Mouse (Mus musculus) liver, embryonic 11.5 days (tissue): ENCODE data around the gene Clec16a. TPM values are rescaled to one million over a fixed set of nuclear protein-coding genes. Genes with fewer than 3 reads are reported as not detected.

Source experiments
- ATAC-seq: fragments of 200-750 bp; cut with Nextera tagmentation; replicated peaks from 2 replicates; pipeline ENCODE4 v1.8.0; 2017; ENCODE audit warnings: moderate number of reproducible peaks, mild to moderate bottlenecking, moderate TSS enrichment, moderate library complexity; ENCODE audit not compliant: low FRiP score
- DNase-seq: peaks from one replicate; pipeline ENCODE4 v3.0.0-alpha.2; 2017; ENCODE audit warnings: low spot score
- H3K27ac ChIP-seq: fragments of 300-500 bp; sonication (generic); 2 replicates; pipeline ENCODE4 v1.5.1; 2014; ENCODE audit warnings: mild to moderate bottlenecking, low read depth, low read length, control low read depth
- H3K27me3 ChIP-seq: fragments of 300-500 bp; sonication (generic); replicated peaks from 2 replicates; pipeline ENCODE4 v1.6.1; 2014; ENCODE audit warnings: low read length, mixed read lengths; ENCODE audit not compliant: control insufficient read depth, insufficient read depth
- H3K36me3 ChIP-seq: fragments of 300-500 bp; sonication (generic); 2 replicates; pipeline ENCODE4 v1.6.1; 2014; ENCODE audit warnings: mild to moderate bottlenecking, low read length, moderate library complexity, mixed read lengths; ENCODE audit not compliant: control insufficient read depth, insufficient read depth
- H3K4me1 ChIP-seq: fragments of 300-500 bp; sonication (generic); replicated peaks from 2 replicates; pipeline ENCODE4 v1.6.1; 2014; ENCODE audit warnings: low read length, mixed read lengths; ENCODE audit not compliant: control insufficient read depth, insufficient read depth
- H3K4me2 ChIP-seq: fragments of 300-500 bp; sonication (generic); 2 replicates; pipeline ENCODE4 v1.6.1; 2014; ENCODE audit warnings: mild to moderate bottlenecking, control low read depth, moderate library complexity
- H3K4me3 ChIP-seq: fragments of 300-500 bp; sonication (generic); 2 replicates; pipeline ENCODE4 v1.5.1; 2014; ENCODE audit warnings: low read depth, low read length, control low read depth
- H3K9ac ChIP-seq: fragments of 300-500 bp; sonication (generic); 2 replicates; pipeline ENCODE4 v1.6.1; 2014; ENCODE audit warnings: low read depth, low read length, control low read depth
- H3K9me3 ChIP-seq: fragments of 300-500 bp; sonication (generic); 2 replicates; pipeline ENCODE4 v1.6.1; 2016; ENCODE audit warnings: low read length, inconsistent platforms, mixed read lengths; ENCODE audit not compliant: control insufficient read depth
- WGBS: fragments of 180-500 bp; shearing (Covaris S2); extraction: QIAGEN DNeasy Blood & Tissue Kit; methylation state at CpG from one replicate; pipeline ENCODE4 v1.1.7; 2014; 5-methylcytosine and 5-hydroxymethylcytosine counted together
- polyA plus RNA-seq: library from polyadenylated mRNA; unstranded; fragments of >200 nt; fragmentation: Nextera tagmentation; extraction: Ambion mirVana; gene quantifications from 2 replicates; pipeline ENCODE4 v1.2.1, GENCODE M21; 2014

Gene Clec16a
- polyA plus RNA-seq, 1 experiment from 2014 or later: 27.4 TPM

- Histone ChIP-seq H3K4me1 (peaks cover 16% of the 10 kb centered on the region), H3K27me3 (peaks cover 7% of the 10 kb centered on the region; the same call in 1 of the 2 replicates), H3K27ac (peak overlapping the region; percentile 28; the same call in 1 of the 2 replicates), H3K4me2 (no peak overlapping the region), H3K36me3 (no peaks in the 10 kb centered on the region), H3K4me3 (no peak overlapping the region), H3K9me3 (no peaks in the 10 kb centered on the region), H3K9ac (no peak overlapping the region)
- ATAC-seq (peak; percentile 69), DNase-seq (peak; percentile 58)
- 31% methylated on average over 12 of the region's 12 CpGs for WGBS
Measured at GRCm38 (mm10) chr16:10664921-10665894, 120.1 kb downstream of the Clec16a start.

DNA sequence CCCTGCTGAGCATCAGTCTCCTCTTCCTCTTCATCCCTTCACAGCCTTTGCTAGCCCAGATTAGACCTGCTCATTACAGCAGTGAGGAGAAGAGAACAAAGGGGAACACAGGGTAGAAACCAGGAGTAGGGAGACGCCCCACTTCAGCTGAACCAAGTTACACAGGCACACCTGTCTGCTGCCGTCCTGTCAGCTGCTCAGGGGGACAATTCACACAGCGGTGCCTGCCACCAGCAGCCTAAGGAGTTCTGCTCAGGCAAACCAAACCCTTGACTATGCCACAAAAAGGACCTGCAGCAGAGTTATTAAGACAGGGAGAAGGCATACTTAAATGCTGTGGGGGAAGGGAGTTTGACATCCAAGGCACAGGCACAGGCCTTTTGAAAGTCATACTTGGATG is 121.6 kb downstream of the Clec16a start:
- WGBS: 85% methylated on average over 3 of the region's 3 CpGs

GRCm38 (mm10) chr16:10668453-10668852 is 123.3 kb downstream of the Clec16a start:
- peaks cover 3% of the 10 kb centered on the region; the same call in 1 of the 2 replicates for H3K27me3 ChIP-seq
- H3K4me2 ChIP-seq: no peak overlapping the region
- no peak overlapping the region for H3K4me3 ChIP-seq
- DNase-seq (no peak), ATAC-seq (no peak)
- no peaks in the 10 kb centered on the region for H3K36me3 ChIP-seq
- WGBS: 67% methylated on average over 8 of the region's 8 CpGs
- H3K27ac ChIP-seq: no peak overlapping the region
- no peaks in the 10 kb centered on the region for H3K9me3 ChIP-seq
- no peak overlapping the region for H3K9ac ChIP-seq
- peaks cover 19% of the 10 kb centered on the region for H3K4me1 ChIP-seq

More for the DNA sequence above, 121.6 kb downstream of the Clec16a start:
- Histone ChIP-seq H3K36me3 (no peaks in the 10 kb centered on the region), H3K27ac (no peak overlapping the region), H3K27me3 (peaks cover 3% of the 10 kb centered on the region; the same call in 1 of the 2 replicates), H3K9ac (no peak overlapping the region), H3K9me3 (no peaks in the 10 kb centered on the region), H3K4me1 (peaks cover 16% of the 10 kb centered on the region), H3K4me2 (no peak overlapping the region), H3K4me3 (no peak overlapping the region)
- ATAC-seq: no peak
- DNase-seq: no peak

- no peak overlapping the region for H3K27ac ChIP-seq
- H3K27me3 ChIP-seq: peaks cover 3% of the 10 kb centered on the region; the same call in 1 of the 2 replicates
- no peak overlapping the region for H3K9ac ChIP-seq
- H3K4me2 ChIP-seq: no peak overlapping the region
- ATAC-seq: no peak
- no peak overlapping the region for H3K4me3 ChIP-seq
- H3K9me3 ChIP-seq: no peaks in the 10 kb centered on the region
- peaks cover 16% of the 10 kb centered on the region for H3K4me1 ChIP-seq
- 81% methylated on average over 7 of the region's 7 CpGs for WGBS
- DNase-seq: no peak
- H3K36me3 ChIP-seq: no peaks in the 10 kb centered on the region
Measured at GRCm38 (mm10) chr16:10668991-10669703, 124.0 kb downstream of the Clec16a start.

- Histone ChIP-seq H3K27me3 (peaks cover 3% of the 10 kb centered on the region; the same call in 1 of the 2 replicates), H3K36me3 (no peaks in the 10 kb centered on the region), H3K4me2 (no peak overlapping the region), H3K9me3 (no peaks in the 10 kb centered on the region), H3K4me1 (peaks cover 11% of the 10 kb centered on the region), H3K27ac (no peak overlapping the region), H3K9ac (no peak overlapping the region), H3K4me3 (no peak overlapping the region)
- DNase-seq (no peak), ATAC-seq (no peak)
- 75% methylated on average over 3 of the region's 3 CpGs for WGBS
Measured at GRCm38 (mm10) chr16:10669936-10670335, 124.8 kb downstream of the Clec16a start.

DNA sequence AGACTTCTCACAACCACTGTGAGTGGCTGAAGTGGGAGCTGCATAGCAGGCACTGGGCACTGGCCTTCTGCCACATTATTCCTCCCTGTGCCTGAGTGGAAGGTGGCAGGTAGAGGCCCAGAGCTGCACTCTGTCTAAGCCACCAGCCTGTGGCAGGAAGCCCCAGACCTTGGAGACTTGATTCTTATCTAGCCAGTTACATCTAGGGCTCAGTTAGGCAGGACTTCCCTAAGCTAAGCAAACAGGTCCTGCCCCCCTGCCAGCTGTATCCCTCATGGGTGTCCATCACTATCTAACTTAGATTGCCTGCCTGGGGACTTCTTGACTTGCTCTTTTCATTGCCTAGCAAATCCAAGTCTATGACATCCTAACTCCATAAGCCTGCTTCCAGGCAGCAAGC is 127.4 kb downstream of the Clec16a start:
- Histone ChIP-seq H3K4me3 (no peak overlapping the region), H3K9me3 (no peaks in the 10 kb centered on the region), H3K9ac (no peak overlapping the region), H3K27me3 (no peaks in the 10 kb centered on the region), H3K27ac (no peak overlapping the region), H3K4me2 (no peak overlapping the region), H3K36me3 (no peaks in the 10 kb centered on the region), H3K4me1 (peaks cover 25% of the 10 kb centered on the region)
- DNase-seq (no peak), ATAC-seq (no peak)

GRCm38 (mm10) chr16:10674020-10674419 is 128.9 kb downstream of the Clec16a start:
- no peak for DNase-seq
- Histone ChIP-seq H3K27me3 (no peaks in the 10 kb centered on the region), H3K9ac (no peak overlapping the region), H3K36me3 (no peaks in the 10 kb centered on the region), H3K4me1 (peaks cover 28% of the 10 kb centered on the region), H3K4me2 (no peak overlapping the region), H3K9me3 (no peaks in the 10 kb centered on the region), H3K27ac (no peak overlapping the region), H3K4me3 (no peak overlapping the region)
- WGBS: 48% methylated on average over 2 of the region's 2 CpGs
- no peak for ATAC-seq

DNA sequence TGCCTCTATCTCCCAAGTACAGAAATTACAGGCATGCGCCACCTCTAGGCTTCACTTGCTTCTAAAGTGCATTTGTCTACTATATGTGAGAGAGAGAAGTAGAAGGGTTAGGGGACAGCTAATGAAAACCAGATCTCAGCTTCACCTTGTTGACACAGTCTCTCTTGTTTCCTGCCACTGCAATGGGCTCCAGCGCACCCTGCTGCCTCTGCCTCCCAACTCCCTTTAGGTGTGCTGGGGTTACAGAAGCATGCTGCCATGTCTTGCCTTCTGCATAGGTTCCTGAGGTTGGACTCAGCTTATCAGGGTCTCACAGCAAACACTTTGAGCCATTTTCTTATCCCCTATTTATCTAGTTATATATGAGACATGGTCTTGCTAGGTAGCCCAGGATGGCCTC is 129.8 kb downstream of the Clec16a start:
- 75% methylated on average over 2 of the region's 2 CpGs for WGBS
- H3K27me3 ChIP-seq: no peaks in the 10 kb centered on the region
- H3K4me1 ChIP-seq: peaks cover 28% of the 10 kb centered on the region
- H3K4me2 ChIP-seq: no peak overlapping the region
- no peaks in the 10 kb centered on the region for H3K9me3 ChIP-seq
- H3K36me3 ChIP-seq: no peaks in the 10 kb centered on the region
- H3K9ac ChIP-seq: no peak overlapping the region
- no peak for ATAC-seq
- no peak overlapping the region for H3K27ac ChIP-seq
- no peak for DNase-seq
- no peak overlapping the region for H3K4me3 ChIP-seq
